In genomic region chr19:59628296-59629160, GRCm38 (mm10) we compare ENCODE assay signal across 15 mouse cellular contexts.
DNase-seq lines count a peak whose midpoint lies in the region; ATAC-seq and TF ChIP-seq lines count a peak whose summit lies in the region.
"Had no signal": no experiment of that assay in that cellular context is flagged by ENCODE, and none has a peak within 500 bp of the region (broad histone marks: within the 10 kb centered on the region; RNA-seq: fewer than 3 reads in every experiment).

No protein-coding gene starts in this region.

- H3K4me1 ChIP-seq in hindbrain, embryonic 13.5 days (replicated peaks) = peaks cover 19% of the 10 kb centered on the region
- 0 out of 2 replicates have a peak, but pooled peaks cover 3% of the 10 kb centered on the region for H3K4me1 ChIP-seq in hindbrain, embryonic 10.5 days (replicated peaks)
- peaks cover 26% of the 10 kb centered on the region; the same call in 1 of the 2 replicates for H3K4me1 ChIP-seq in kidney, adult 2 months (ENCODE audit: control insufficient read depth, insufficient read depth, low read length)
- H3K4me1 ChIP-seq in midbrain, embryonic 10.5 days = peaks cover 43% of the 10 kb centered on the region
- peaks cover 12% of the 10 kb centered on the region for H3K4me1 ChIP-seq in neural tube, embryonic 15.5 days
- H3K4me1 ChIP-seq in heart, embryonic 10.5 days = 0 out of 2 replicates have a peak, but pooled peaks cover 5% of the 10 kb centered on the region
- H3K4me1 ChIP-seq: embryonic facial prominence, embryonic 12.5 days; liver, embryonic 12.5 days had no signal

- peak overlapping the region; percentile 65 for H3K27ac ChIP-seq in hindbrain, embryonic 13.5 days
- no peak overlapping the region for H3K27ac ChIP-seq in hindbrain, embryonic 10.5 days
- no peak overlapping the region for H3K27ac ChIP-seq in kidney, adult 2 months (ENCODE audit: insufficient read depth, low read depth, low read length)
- peak overlapping the region; percentile 1; the same call in 1 of the 2 replicates for H3K27ac ChIP-seq in midbrain, embryonic 10.5 days (replicated peaks)
- no peak overlapping the region for H3K27ac ChIP-seq in neural tube, embryonic 15.5 days (replicated peaks)
- no peak overlapping the region for H3K27ac ChIP-seq in heart, embryonic 10.5 days
- H3K27ac ChIP-seq: embryonic facial prominence, embryonic 12.5 days; liver, embryonic 12.5 days had no signal

- intact Hi-C loops in gastrocnemius, postnatal 36 days (cut with DNase I) = no loop called here

- WGBS in hindbrain, embryonic 13.5 days = 41% methylated on average over 15 of the region's 15 CpGs
- 77% methylated on average over 15 of the region's 15 CpGs for WGBS in hindbrain, embryonic 10.5 days
- WGBS in kidney, adult 2 months = 36% methylated on average over 15 of the region's 15 CpGs
- 77% methylated on average over 15 of the region's 15 CpGs for WGBS in midbrain, embryonic 10.5 days
- 35% methylated on average over 15 of the region's 15 CpGs for WGBS in neural tube, embryonic 15.5 days
- 72% methylated on average over 15 of the region's 15 CpGs for WGBS in heart, embryonic 10.5 days

- no peak overlapping the region for H3K4me3 ChIP-seq in hindbrain, embryonic 13.5 days
- no peak overlapping the region for H3K4me3 ChIP-seq in hindbrain, embryonic 10.5 days
- H3K4me3 ChIP-seq in kidney, adult 2 months (ENCODE audit: insufficient read depth, low read depth, low read length) = no peak overlapping the region
- H3K4me3 ChIP-seq in midbrain, embryonic 10.5 days = no peak overlapping the region
- no peak overlapping the region for H3K4me3 ChIP-seq in neural tube, embryonic 15.5 days (replicated peaks)
- no peak overlapping the region for H3K4me3 ChIP-seq in heart, embryonic 10.5 days
- H3K4me3 ChIP-seq: embryonic facial prominence, embryonic 12.5 days; liver, embryonic 12.5 days had no signal

- no peaks in the 10 kb centered on the region for H3K9me3 ChIP-seq in hindbrain, embryonic 13.5 days
- no peaks in the 10 kb centered on the region for H3K9me3 ChIP-seq in hindbrain, embryonic 10.5 days
- H3K9me3 ChIP-seq in midbrain, embryonic 10.5 days (replicated peaks) = no peaks in the 10 kb centered on the region
- H3K9me3 ChIP-seq in neural tube, embryonic 15.5 days (replicated peaks) = no peaks in the 10 kb centered on the region
- no peaks in the 10 kb centered on the region for H3K9me3 ChIP-seq in heart, embryonic 10.5 days
- H3K9me3 ChIP-seq: embryonic facial prominence, embryonic 12.5 days; liver, embryonic 12.5 days had no signal

- TF ChIP-seq CTCF in kidney, adult 2 months (conservative IDR thresholded peaks at IDR 0.05; ENCODE audit: insufficient read depth, insufficient read length, low read depth, low read length) = no peak

- peak; percentile 66 for ATAC-seq in hindbrain, embryonic 13.5 days (ENCODE audit: low FRiP score)
- ATAC-seq in neural tube, embryonic 15.5 days (ENCODE audit: low FRiP score) = no peak; the same call in 1 of the 2 replicates
- ATAC-seq: inflammation-experienced regulatory T-cells, adult 6 months; liver, embryonic 12.5 days had no signal

- H3K27me3 ChIP-seq in hindbrain, embryonic 13.5 days = peaks cover 3% of the 10 kb centered on the region; the same call in 1 of the 2 replicates
- H3K27me3 ChIP-seq in hindbrain, embryonic 10.5 days (ENCODE audit: insufficient read depth, poor library complexity, severe bottlenecking) = peaks cover 14% of the 10 kb centered on the region; the same call in 1 of the 2 replicates
- no peaks in the 10 kb centered on the region for H3K27me3 ChIP-seq in kidney, adult 2 months (replicated peaks; ENCODE audit: control insufficient read depth, insufficient read depth, low read length)
- H3K27me3 ChIP-seq in midbrain, embryonic 10.5 days (ENCODE audit: low read depth, poor library complexity, severe bottlenecking) = peaks cover 28% of the 10 kb centered on the region
- peaks cover 6% of the 10 kb centered on the region; the same call in 1 of the 2 replicates for H3K27me3 ChIP-seq in neural tube, embryonic 15.5 days (replicated peaks)
- no peaks in the 10 kb centered on the region; the same call in 1 of the 2 replicates for H3K27me3 ChIP-seq in heart, embryonic 10.5 days (ENCODE audit: insufficient read depth, poor library complexity, severe bottlenecking)
- H3K27me3 ChIP-seq: liver, embryonic 12.5 days had no signal

- H3K36me3 ChIP-seq in hindbrain, embryonic 13.5 days = no peaks in the 10 kb centered on the region
- no peaks in the 10 kb centered on the region for H3K36me3 ChIP-seq in hindbrain, embryonic 10.5 days
- no peaks in the 10 kb centered on the region for H3K36me3 ChIP-seq in kidney, adult 2 months (ENCODE audit: control insufficient read depth, insufficient read depth, low read length)
- no peaks in the 10 kb centered on the region for H3K36me3 ChIP-seq in midbrain, embryonic 10.5 days
- H3K36me3 ChIP-seq in neural tube, embryonic 15.5 days = no peaks in the 10 kb centered on the region
- no peaks in the 10 kb centered on the region for H3K36me3 ChIP-seq in heart, embryonic 10.5 days
- H3K36me3 ChIP-seq: embryonic facial prominence, embryonic 12.5 days; liver, embryonic 12.5 days had no signal

- TF ChIP-seq POLR2A in kidney, adult 2 months (IDR thresholded peaks at IDR 0.05; ENCODE audit: low read depth, low read length) = no peak

- H3K9ac ChIP-seq in hindbrain, embryonic 13.5 days = no peak overlapping the region
- no peak overlapping the region for H3K9ac ChIP-seq in neural tube, embryonic 15.5 days (replicated peaks)
- H3K9ac ChIP-seq: embryonic facial prominence, embryonic 12.5 days; liver, embryonic 12.5 days had no signal

- H3K4me2 ChIP-seq in hindbrain, embryonic 13.5 days = 0 out of 2 replicates have a peak overlapping the region, but pooled peaks have one; percentile 11
- H3K4me2 ChIP-seq in neural tube, embryonic 15.5 days = peak overlapping the region; percentile 8; the same call in 1 of the 2 replicates
- H3K4me2 ChIP-seq: embryonic facial prominence, embryonic 12.5 days; liver, embryonic 12.5 days had no signal

- DNase-seq in hindbrain, embryonic 10.5 days (ENCODE audit: low spot score) = no peak
- peak; percentile 71 for DNase-seq in kidney, adult 2 months
- DNase-seq in midbrain, embryonic 10.5 days (ENCODE audit: low spot score) = no peak
- no peak for DNase-seq in gastrocnemius, postnatal 36 days
- no peak for DNase-seq in right cerebral cortex, postnatal 14 days
- no peak for DNase-seq in heart, embryonic 10.5 days (ENCODE audit: low spot score)
- DNase-seq: adrenal gland, postnatal 10 days; B cell, adult 2 months; cerebellum, postnatal 36 days; right cerebral cortex, postnatal 4 days had no signal

Comparison
In these comparisons a context has a peak if more than half of its experiments do, and no peak if none do; other contexts are left out.
1. H3K27ac ChIP-seq: peak in hindbrain, embryonic 13.5 days (single experiment) and midbrain, embryonic 10.5 days (single experiment); none in hindbrain, embryonic 10.5 days (single experiment), kidney, adult 2 months (single experiment), neural tube, embryonic 15.5 days (single experiment) and heart, embryonic 10.5 days (single experiment).